Mouse (Mus musculus): ENCODE results near the gene Hist1h4h.

DNA sequence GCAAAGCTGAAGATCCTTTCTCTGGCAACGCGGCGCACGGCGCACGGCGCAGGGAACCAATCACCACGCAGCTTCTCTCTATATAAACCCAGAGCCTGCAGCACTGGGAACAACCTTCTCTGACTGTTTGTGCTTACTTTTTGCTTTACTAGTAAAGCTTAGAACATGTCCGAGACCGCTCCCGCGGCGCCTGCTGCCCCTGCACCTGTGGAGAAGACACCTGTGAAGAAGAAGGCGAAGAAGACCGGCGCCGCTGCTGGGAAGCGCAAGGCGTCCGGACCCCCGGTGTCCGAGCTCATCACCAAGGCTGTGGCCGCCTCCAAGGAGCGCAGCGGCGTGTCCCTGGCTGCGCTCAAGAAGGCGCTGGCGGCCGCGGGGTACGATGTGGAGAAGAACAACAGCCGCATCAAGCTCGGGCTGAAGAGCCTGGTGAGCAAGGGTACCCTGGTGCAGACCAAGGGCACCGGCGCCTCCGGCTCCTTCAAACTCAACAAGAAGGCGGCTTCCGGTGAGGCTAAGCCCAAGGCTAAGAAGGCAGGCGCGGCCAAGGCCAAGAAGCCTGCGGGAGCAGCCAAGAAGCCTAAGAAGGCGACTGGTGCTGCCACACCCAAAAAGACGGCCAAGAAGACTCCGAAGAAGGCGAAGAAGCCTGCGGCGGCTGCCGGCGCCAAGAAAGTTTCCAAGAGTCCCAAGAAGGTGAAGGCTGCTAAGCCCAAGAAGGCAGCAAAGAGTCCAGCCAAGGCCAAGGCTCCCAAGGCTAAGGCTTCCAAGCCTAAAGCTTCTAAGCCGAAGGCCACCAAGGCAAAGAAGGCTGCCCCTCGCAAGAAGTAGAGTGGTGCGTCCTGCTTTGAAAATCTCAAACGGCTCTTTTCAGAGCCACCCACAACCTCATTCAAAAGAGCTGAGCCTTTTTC is 24.3 kb downstream of the Hist1h4h start:
- TF ChIP-seq CTCF (IDR thresholded peaks at IDR 0.05; ENCODE audit: control insufficient read depth, insufficient read depth, low read length) (no peak), POLR2A (IDR thresholded peaks at IDR 0.05; ENCODE audit: borderline replicate concordance, control insufficient read depth, low read depth, low read length) (peak; percentile 99)
